Mouse (Mus musculus) spleen, postnatal 4 days (tissue): Measurements from ENCODE around the gene Serpina3a.
"Not testable (repeated sequence)": the region's sequence is repeated elsewhere in the genome, so short reads cannot be mapped to it uniquely, and the experiment has no call there.

Experiments
- DNase-seq, 2 experiments: peaks; one replicate each; pipeline ENCODE4 v3.0.0; 2022; ENCODE audit warnings: low spot score in 2 of 2

Serpina3a gene

GRCm38 (mm10) chr12:104112333-104112732, at the start of gene Serpina3a:
Serpina3a (plus strand) TSS chr12:104112724.
- DNase-seq: not testable (repeated sequence)

DNA sequence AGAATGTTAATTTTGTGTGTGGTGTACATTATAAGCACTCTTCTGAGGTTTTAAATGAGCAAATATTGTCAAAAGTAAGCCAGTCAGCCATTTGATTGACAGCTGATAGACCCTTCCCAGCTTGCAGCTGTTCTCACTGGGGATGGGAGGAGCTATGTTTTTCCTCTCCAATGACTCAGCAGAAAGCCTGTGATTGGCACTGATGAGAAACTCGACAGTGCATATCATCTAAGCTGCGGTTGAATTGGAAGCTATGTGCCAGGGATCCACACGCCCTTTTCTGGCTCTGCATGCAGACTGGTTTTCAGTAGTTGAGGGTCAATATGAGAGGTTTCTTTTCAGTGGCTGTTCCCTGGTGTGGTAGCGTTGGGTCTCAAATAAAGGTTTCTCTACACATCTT, 48.0 kb upstream of the Serpina3a start:
- DNase-seq: no peak

GRCm38 (mm10) chr12:104064996-104065395, 47.5 kb upstream of the Serpina3a start:
- no peak for DNase-seq

- DNase-seq: peak; percentile 43 to 75
These were observed 46.3 kb upstream of the Serpina3a start for GRCm38 (mm10) chr12:104066241-104066640.

GRCm38 (mm10) chr12:104067549-104067948, 45.0 kb upstream of the Serpina3a start:
- no peak for DNase-seq

DNA sequence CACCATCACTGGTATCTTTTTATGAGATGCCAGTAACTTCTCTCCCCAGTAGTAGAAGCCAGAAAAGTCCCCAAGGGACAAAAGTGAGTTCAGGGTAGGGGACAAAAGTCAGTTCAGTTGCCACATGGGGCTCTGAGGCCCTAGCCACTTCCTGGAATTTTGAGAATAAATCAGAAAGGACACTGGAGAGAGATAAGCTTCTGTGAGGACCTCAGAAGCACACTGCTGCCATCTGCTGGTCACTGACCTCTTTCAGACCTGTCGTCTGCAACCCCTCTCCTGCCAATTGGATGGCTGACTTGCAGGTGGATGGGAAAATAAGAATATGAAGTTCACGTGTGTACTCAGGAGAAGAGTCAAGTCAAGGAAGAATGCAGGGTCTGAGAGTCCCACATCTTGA, 42.9 kb upstream of the Serpina3a start:
- DNase-seq: peak; percentile 29 to 70

- DNase-seq: no peak
These were observed 40.8 kb upstream of the Serpina3a start for GRCm38 (mm10) chr12:104071708-104072107.

GRCm38 (mm10) chr12:104072286-104072685, 40.2 kb upstream of the Serpina3a start:
- no peak for DNase-seq

DNA sequence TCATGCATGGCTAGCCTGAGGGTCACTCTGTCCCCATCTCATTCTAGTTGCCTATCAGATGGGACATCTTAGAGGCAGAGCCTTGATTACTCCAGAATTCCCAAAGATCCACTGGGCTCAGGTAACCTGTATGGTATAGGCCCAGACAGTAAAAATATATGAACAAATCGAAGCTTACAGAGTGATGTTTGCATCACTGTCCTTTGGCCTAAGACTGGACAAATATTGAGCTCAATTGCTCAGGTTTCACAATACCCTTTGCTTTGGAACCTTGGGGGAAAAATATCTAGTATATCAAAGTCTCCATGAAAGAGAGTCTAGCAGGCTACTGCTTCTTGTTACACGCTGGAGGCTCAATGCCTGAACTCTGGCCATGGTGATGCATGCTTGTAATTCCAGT, 22.4 kb upstream of the Serpina3a start:
- no peak for DNase-seq

GRCm38 (mm10) chr12:104091303-104091702, 21.2 kb upstream of the Serpina3a start:
- DNase-seq: no peak

- DNase-seq: no peak
These were observed 11.8 kb upstream of the Serpina3a start, which contains the start of gene Serpina5 for GRCm38 (mm10) chr12:104100768-104101167. Serpina5 (plus strand) TSS chr12:104101113.

DNA sequence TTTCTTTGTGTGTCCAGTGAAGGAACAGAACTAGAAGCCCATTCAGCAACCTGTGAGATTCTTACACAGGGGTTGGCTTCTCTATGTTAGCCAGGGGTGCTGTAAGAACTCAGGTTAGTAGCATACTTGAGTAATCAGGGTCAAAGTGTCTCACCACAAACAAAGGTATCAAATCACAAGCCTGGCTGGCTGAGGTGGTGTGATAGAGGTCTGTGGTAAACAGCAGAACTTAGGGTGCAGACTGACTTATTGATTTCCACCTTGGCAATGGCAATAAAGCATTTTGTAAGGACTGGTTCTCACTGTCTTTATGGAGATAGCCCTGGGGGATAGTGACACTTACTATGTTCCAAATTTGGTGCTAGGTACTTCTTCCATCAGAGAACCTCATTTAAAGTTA, 6.7 kb upstream of the Serpina3a start:
- no peak for DNase-seq

DNA sequence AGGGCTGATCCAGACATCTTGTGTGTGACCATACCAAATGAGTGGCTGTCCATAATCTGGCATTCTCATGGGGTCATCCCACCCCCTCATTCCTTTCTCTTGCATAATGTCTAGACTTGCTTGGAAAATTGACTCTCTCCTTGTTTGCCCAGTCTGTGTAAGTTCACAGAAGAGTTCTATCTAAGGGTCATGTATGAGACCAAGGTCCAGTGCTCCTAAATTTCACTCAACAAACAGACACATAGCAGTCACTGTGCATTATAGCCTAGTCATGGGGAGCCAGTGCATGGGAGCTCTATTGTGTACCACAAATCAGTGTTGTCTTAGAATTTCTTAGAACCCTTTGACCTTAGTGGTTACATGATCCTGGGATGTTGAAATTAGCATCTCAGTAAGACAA, 5.6 kb upstream of the Serpina3a start:
- no peak for DNase-seq

DNA sequence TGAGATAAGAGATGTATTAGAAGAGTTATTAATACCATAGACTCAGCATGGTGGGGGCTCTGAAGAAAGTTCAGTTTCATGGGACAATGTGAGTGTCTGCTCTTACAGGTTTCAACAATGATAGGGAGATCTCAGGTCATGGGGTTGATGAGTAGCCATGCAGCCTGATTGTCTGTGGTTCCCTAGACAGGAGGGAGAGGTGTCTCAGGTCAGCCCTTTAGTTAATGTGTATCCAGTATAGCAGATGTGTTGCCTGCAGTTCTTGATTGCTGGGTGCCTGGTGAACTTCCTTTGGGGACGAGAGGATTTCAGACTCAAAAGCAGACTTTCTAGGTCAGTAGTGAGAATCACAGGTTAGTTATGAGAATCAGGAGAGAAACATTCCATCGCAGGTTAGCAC, 4.0 kb upstream of the Serpina3a start:
- no peak for DNase-seq

- no peak for DNase-seq
These were observed 2.5 kb downstream of the Serpina3a start for GRCm38 (mm10) chr12:104114921-104115579.

GRCm38 (mm10) chr12:104123097-104123496, 10.6 kb downstream of the Serpina3a start:
- no peak for DNase-seq

- no peak for DNase-seq
These were observed 11.5 kb downstream of the Serpina3a start for GRCm38 (mm10) chr12:104123996-104124395.

DNA sequence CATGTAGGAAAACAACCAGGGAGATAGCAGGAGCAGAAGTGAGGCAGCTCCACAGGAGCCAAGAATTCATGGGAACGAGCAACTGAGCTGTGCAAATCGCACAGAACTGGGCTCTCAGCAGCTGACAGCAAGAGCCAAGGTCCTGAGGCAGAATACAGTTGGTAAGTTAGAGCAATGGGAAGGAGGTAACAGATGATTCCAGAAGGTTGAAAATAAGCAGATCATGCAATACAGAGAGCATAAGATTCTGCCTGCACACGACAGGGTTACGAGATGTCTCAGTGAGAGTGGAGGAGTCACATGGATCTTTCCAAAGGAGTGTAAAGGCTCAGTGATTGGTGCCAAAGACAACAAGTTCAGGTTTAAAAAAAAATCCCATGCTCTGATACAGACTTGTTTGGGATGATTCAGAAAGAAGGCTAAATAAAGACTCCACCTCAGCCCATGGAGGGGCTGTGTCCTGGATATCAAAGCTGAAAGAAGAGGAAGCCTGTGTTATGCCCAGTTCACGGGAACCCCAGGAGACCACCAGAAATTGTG, 12.6 kb downstream of the Serpina3a start:
- no peak for DNase-seq

DNA sequence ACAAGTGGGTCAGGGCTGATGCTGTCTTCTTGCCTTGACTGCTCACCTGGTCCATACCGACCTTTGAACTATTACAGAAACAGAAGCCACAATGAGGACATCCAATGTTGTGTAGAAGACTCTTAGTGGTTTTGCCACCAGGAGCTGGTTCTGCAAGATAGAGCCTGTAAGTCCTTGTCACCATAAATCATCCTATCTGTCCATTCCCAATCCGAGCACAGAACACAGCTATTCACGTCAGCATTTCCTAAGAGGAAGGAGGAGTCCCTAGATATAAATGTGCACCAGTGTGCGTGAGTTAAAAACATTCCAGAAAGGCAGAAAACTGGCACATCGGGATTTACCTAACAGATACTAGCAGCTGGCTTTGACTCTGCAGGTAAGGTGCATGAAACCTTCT, 15.2 kb downstream of the Serpina3a start, which contains the start of gene Serpina3b:
TSS of gene Serpina3b (plus strand) at position 301 of the 400 bp plus-strand sequence.
- no peak for DNase-seq

GRCm38 (mm10) chr12:104131041-104131440, 18.5 kb downstream of the Serpina3a start:
- no peak for DNase-seq

DNA sequence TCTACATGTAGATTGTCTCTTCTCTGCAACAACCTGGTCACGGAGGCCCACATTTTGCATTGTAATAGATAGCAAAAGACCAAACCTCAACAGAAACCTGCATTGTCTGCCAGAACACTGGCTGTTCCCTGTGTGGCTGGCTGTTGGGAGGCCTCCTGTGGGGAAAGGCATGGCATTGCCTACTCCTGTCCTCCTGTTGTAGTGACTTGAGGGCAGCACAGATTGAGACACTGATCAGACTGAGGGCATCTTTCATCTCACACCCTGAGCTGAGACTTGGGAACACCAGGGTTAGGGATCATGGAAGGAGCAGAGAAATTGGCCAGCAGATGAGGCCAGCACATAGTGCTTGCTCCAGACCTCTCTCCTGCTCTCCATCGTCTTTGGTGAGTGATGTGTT, 25.7 kb downstream of the Serpina3a start:
- no peak for DNase-seq

DNA sequence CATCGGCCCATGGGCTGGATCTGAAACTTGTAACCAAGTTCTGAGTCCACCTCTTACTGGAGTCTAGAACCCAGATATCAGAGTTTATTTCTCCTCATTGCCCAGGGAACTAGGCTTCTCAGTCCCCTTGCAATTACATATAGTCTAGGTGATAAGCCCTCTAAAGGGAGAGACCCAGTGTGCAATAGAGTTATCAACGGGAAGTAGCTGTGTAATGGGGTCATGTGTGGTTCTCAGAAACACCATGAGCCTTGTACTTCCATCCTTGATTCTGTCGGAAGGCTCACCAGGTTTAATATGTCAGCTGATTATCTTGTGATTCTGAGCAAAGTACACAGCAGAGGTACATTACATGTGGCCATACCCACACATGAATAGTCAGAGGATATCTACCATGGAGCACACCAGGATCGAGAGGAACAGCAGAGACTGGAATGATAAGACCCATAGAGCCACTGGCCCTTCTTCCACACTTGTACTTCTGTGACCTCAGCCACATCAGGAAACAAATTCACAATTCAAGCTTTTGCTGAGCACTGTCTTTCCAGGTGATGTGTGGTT, 28.1 kb downstream of the Serpina3a start:
- DNase-seq: no peak

GRCm38 (mm10) chr12:104141506-104141905, 29.0 kb downstream of the Serpina3a start:
- peak; percentile 2 to 38 for DNase-seq
